Mouse (Mus musculus): ENCODE results near the gene Rapgef4. TPM values are rescaled to one million over a fixed set of nuclear protein-coding genes. Genes with fewer than 3 reads are reported as not detected.
A peak's percentile ranks its signal among the peaks of the same experiment; 100 is the strongest.

Rapgef4 gene
- polyA plus RNA-seq, 1 experiment: 192 TPM

DNA sequence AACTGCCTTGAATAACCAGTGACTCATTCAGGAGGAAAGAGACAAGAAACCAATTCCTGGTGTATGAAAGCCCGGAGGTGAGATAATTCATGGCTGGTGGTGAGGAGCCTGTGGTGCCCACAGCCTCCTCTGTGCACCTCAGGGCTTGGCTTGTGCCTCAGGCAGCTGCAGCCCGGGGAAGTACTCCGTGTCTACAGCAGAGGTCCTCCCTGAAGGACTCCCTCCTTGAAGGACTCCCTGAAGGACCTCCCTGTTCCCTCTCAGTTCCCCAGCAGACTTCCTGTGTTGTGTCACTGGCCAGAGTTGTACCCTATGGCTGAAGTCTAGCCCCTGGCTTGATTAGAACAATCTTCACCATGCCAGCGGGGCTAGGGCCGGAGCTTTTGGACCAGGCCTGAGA, 50.7 kb downstream of the Rapgef4 start:
- TF ChIP-seq POLR2A (IDR thresholded peaks at IDR 0.05; ENCODE audit: borderline replicate concordance, insufficient read depth, low read length) (no peak), CTCF (IDR thresholded peaks at IDR 0.05; ENCODE audit: borderline replicate concordance, insufficient read depth, low read depth, low read length) (no peak)
- no peaks in the 10 kb centered on the region for H3K27me3 ChIP-seq (ENCODE audit: control insufficient read depth, insufficient read depth, low read length)
- 40% methylated on average over 5 of the region's 5 CpGs for WGBS
- DNase-seq: peak in 1 of 2 experiments; percentile 36
- no peak overlapping the region for H3K4me3 ChIP-seq (replicated peaks; ENCODE audit: insufficient read depth, low read depth, low read length)
- H3K4me1 ChIP-seq (ENCODE audit: control insufficient read depth, insufficient read depth, low read length): peaks cover 47% of the 10 kb centered on the region
- no peak overlapping the region; the same call in 1 of the 2 replicates for H3K27ac ChIP-seq (ENCODE audit: insufficient read depth, low read length)

DNA sequence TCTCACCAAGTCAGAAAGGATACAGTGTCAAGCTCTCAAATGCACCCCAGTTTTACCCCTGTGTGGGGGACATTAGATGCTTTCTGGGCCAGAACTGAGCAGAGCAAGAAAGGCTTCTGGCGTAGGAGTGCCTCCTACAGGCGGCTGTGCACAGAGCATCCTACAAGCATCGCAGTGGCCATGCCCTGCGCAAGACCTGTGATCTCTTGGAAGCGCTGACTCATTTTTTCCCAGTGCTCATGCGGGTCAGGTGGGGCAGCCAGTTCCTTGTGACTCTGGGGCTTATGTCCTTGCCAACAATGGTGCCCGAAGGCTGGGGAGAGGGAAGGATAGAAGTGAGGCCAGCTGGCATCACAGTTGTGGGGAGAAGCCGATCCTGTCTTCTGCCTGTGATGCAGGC, 54.6 kb downstream of the Rapgef4 start:
- DNase-seq: peak; percentile 85 to 88
- TF ChIP-seq POLR2A (IDR thresholded peaks at IDR 0.05; ENCODE audit: borderline replicate concordance, insufficient read depth, low read length) (no peak), CTCF (IDR thresholded peaks at IDR 0.05; ENCODE audit: borderline replicate concordance, insufficient read depth, low read depth, low read length) (peak; percentile 87)
- H3K27me3 ChIP-seq (ENCODE audit: control insufficient read depth, insufficient read depth, low read length): no peaks in the 10 kb centered on the region
- peaks cover 46% of the 10 kb centered on the region for H3K4me1 ChIP-seq (ENCODE audit: control insufficient read depth, insufficient read depth, low read length)
- H3K27ac ChIP-seq (ENCODE audit: insufficient read depth, low read length): peak overlapping the region; percentile 70
- no peak overlapping the region for H3K4me3 ChIP-seq (replicated peaks; ENCODE audit: insufficient read depth, low read depth, low read length)
- WGBS: 8% methylated on average over 8 of the region's 8 CpGs

GRCm38 (mm10) chr2:72037357-72037756, 56.3 kb downstream of the Rapgef4 start:
- Histone ChIP-seq H3K27ac (ENCODE audit: insufficient read depth, low read length) (no peak overlapping the region), H3K4me1 (ENCODE audit: control insufficient read depth, insufficient read depth, low read length) (peaks cover 45% of the 10 kb centered on the region), H3K4me3 (replicated peaks; ENCODE audit: insufficient read depth, low read depth, low read length) (no peak overlapping the region), H3K27me3 (ENCODE audit: control insufficient read depth, insufficient read depth, low read length) (no peaks in the 10 kb centered on the region)
- no peak for DNase-seq
- WGBS: 88% methylated on average over 5 of the region's 5 CpGs
- TF ChIP-seq CTCF (IDR thresholded peaks at IDR 0.05; ENCODE audit: borderline replicate concordance, insufficient read depth, low read depth, low read length) (no peak), POLR2A (IDR thresholded peaks at IDR 0.05; ENCODE audit: borderline replicate concordance, insufficient read depth, low read length) (no peak)

DNA sequence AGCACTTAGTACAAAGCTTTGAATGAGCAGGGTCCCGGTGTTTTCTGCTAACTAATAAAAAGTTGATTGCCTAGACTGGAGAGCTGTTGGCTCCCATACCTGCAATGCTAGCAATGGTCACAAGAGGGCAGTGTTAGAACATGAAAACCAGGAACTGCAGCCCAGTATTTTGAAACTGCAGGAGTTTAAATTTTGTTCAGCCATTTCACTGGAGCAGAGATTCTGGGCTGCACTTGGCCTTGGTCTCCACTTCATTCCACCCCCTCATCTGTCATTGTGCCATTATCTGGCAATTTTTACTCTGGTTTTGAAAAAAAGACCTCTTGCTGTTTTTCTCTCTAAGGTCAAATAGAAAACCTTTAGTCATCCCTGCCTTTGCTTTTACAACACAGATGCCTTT, 57.2 kb downstream of the Rapgef4 start:
- TF ChIP-seq CTCF (IDR thresholded peaks at IDR 0.05; ENCODE audit: borderline replicate concordance, insufficient read depth, low read depth, low read length) (peak; percentile 79), POLR2A (IDR thresholded peaks at IDR 0.05; ENCODE audit: borderline replicate concordance, insufficient read depth, low read length) (no peak)
- peak; percentile 85 for DNase-seq
- WGBS: 0% methylated on average over 1 of the region's 1 CpGs
- Histone ChIP-seq H3K27ac (ENCODE audit: insufficient read depth, low read length) (no peak overlapping the region), H3K4me1 (ENCODE audit: control insufficient read depth, insufficient read depth, low read length) (peaks cover 45% of the 10 kb centered on the region), H3K27me3 (ENCODE audit: control insufficient read depth, insufficient read depth, low read length) (no peaks in the 10 kb centered on the region), H3K4me3 (replicated peaks; ENCODE audit: insufficient read depth, low read depth, low read length) (no peak overlapping the region)

DNA sequence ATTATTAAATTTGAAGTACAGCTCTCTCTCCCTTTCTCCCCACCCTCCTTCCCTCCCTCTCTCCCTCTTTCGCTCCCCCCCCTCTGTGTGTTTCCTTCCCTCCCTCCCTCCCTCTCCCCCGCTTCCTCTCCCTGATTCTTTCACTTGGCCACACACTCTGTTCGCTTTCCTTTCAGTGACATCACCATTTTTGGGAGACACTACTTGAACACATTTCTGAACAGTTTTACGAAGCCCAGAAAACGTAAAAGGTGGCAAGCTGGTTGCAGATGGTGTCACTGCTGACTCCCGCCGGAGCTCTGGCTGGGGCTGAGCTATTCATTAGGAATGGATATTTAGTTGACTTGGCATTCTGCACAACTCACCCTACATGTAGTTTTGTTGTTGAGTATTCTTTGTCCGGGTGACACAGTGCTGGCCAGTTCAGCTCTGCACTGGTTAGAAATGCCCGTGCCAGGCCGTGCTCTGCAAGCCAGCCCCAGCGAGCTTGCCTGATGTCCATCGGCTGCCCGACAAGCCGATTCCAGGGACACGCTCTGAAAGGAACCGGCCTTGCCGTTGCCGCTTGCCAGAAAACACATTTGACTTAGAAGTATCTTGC, 57.7 kb downstream of the Rapgef4 start:
- Histone ChIP-seq H3K4me1 (ENCODE audit: control insufficient read depth, insufficient read depth, low read length) (peaks cover 45% of the 10 kb centered on the region), H3K27me3 (ENCODE audit: control insufficient read depth, insufficient read depth, low read length) (no peaks in the 10 kb centered on the region), H3K4me3 (replicated peaks; ENCODE audit: insufficient read depth, low read depth, low read length) (no peak overlapping the region), H3K27ac (ENCODE audit: insufficient read depth, low read length) (peak overlapping the region; percentile 30)
- TF ChIP-seq CTCF (IDR thresholded peaks at IDR 0.05; ENCODE audit: borderline replicate concordance, insufficient read depth, low read depth, low read length) (no peak), POLR2A (IDR thresholded peaks at IDR 0.05; ENCODE audit: borderline replicate concordance, insufficient read depth, low read length) (no peak)
- 2% methylated on average over 18 of the region's 18 CpGs for WGBS
- DNase-seq: peak; percentile 81 to 83

GRCm38 (mm10) chr2:72039522-72040045, 58.5 kb downstream of the Rapgef4 start:
- no peaks in the 10 kb centered on the region for H3K27me3 ChIP-seq (ENCODE audit: control insufficient read depth, insufficient read depth, low read length)
- no peak overlapping the region for H3K4me3 ChIP-seq (replicated peaks; ENCODE audit: insufficient read depth, low read depth, low read length)
- WGBS: 51% methylated on average over 8 of the region's 8 CpGs
- DNase-seq: no peak
- peak overlapping the region; percentile 61; the same call in 1 of the 2 replicates for H3K27ac ChIP-seq (ENCODE audit: insufficient read depth, low read length)
- TF ChIP-seq CTCF (IDR thresholded peaks at IDR 0.05; ENCODE audit: borderline replicate concordance, insufficient read depth, low read depth, low read length) (no peak), POLR2A (IDR thresholded peaks at IDR 0.05; ENCODE audit: borderline replicate concordance, insufficient read depth, low read length) (no peak)
- H3K4me1 ChIP-seq (ENCODE audit: control insufficient read depth, insufficient read depth, low read length): peaks cover 41% of the 10 kb centered on the region

GRCm38 (mm10) chr2:72041087-72041486, 60.0 kb downstream of the Rapgef4 start:
- Histone ChIP-seq H3K4me3 (replicated peaks; ENCODE audit: insufficient read depth, low read depth, low read length) (no peak overlapping the region), H3K27ac (ENCODE audit: insufficient read depth, low read length) (no peak overlapping the region), H3K27me3 (ENCODE audit: control insufficient read depth, insufficient read depth, low read length) (no peaks in the 10 kb centered on the region), H3K4me1 (ENCODE audit: control insufficient read depth, insufficient read depth, low read length) (peaks cover 27% of the 10 kb centered on the region)
- WGBS: 32% methylated on average over 6 of the region's 6 CpGs
- DNase-seq: no peak
- no peak for TF ChIP-seq CTCF (IDR thresholded peaks at IDR 0.05; ENCODE audit: borderline replicate concordance, insufficient read depth, low read depth, low read length)
- TF ChIP-seq POLR2A (IDR thresholded peaks at IDR 0.05; ENCODE audit: borderline replicate concordance, insufficient read depth, low read length): no peak

GRCm38 (mm10) chr2:72042093-72042492, 61.1 kb downstream of the Rapgef4 start:
- no peak overlapping the region for H3K27ac ChIP-seq (ENCODE audit: insufficient read depth, low read length)
- WGBS: 71% methylated on average over 10 of the region's 10 CpGs
- no peak for DNase-seq
- no peak overlapping the region for H3K4me3 ChIP-seq (replicated peaks; ENCODE audit: insufficient read depth, low read depth, low read length)
- H3K4me1 ChIP-seq (ENCODE audit: control insufficient read depth, insufficient read depth, low read length): peaks cover 25% of the 10 kb centered on the region
- TF ChIP-seq CTCF (IDR thresholded peaks at IDR 0.05; ENCODE audit: borderline replicate concordance, insufficient read depth, low read depth, low read length): peak; percentile 46; the same call in 1 of the 2 replicates
- TF ChIP-seq POLR2A (IDR thresholded peaks at IDR 0.05; ENCODE audit: borderline replicate concordance, insufficient read depth, low read length): no peak
- H3K27me3 ChIP-seq (ENCODE audit: control insufficient read depth, insufficient read depth, low read length): no peaks in the 10 kb centered on the region
